Mouse (Mus musculus) forebrain, embryonic 12.5 days (tissue): Measurements from ENCODE around the gene Igf1r. TPM values are rescaled to one million over a fixed set of nuclear protein-coding genes. Genes with fewer than 3 reads are reported as not detected.
A peak's percentile ranks its signal among the peaks of the same experiment; 100 is the strongest.

ENCODE experiments used
- ATAC-seq: fragments of 200-750 bp; cut with Nextera tagmentation; 2 replicates; pipeline ENCODE4 v1.8.0; 2017; ENCODE audit warnings: moderate TSS enrichment; ENCODE audit not compliant: low FRiP score
- H3K27ac ChIP-seq: fragments of 300-500 bp; sonication (generic); 2 replicates; pipeline ENCODE4 v1.5.1; 2016; ENCODE audit warnings: mild to moderate bottlenecking
- H3K27me3 ChIP-seq: fragments of 300-500 bp; sonication (generic); 2 replicates; pipeline ENCODE4 v1.6.1; 2016; ENCODE audit warnings: mild to moderate bottlenecking
- H3K36me3 ChIP-seq: fragments of 300-500 bp; sonication (generic); replicated peaks from 2 replicates; pipeline ENCODE4 v1.6.1; 2016; ENCODE audit warnings: mild to moderate bottlenecking
- H3K4me1 ChIP-seq: fragments of 300-500 bp; sonication (generic); 2 replicates; pipeline ENCODE4 v1.6.1; 2016
- H3K4me2 ChIP-seq: fragments of 300-500 bp; sonication (generic); 2 replicates; pipeline ENCODE4 v1.6.1; 2016; ENCODE audit warnings: mild to moderate bottlenecking, moderate library complexity
- H3K4me3 ChIP-seq: fragments of 300-500 bp; sonication (generic); replicated peaks from 2 replicates; pipeline ENCODE4 v1.5.1; 2016; ENCODE audit warnings: mild to moderate bottlenecking
- H3K9ac ChIP-seq: fragments of 300-500 bp; sonication (generic); 2 replicates; pipeline ENCODE4 v1.6.1; 2016; ENCODE audit warnings: mild to moderate bottlenecking
- H3K9me3 ChIP-seq: fragments of 300-500 bp; sonication (generic); 2 replicates; pipeline ENCODE4 v1.6.1; 2016
- WGBS: fragments of 180-500 bp; shearing (Covaris S2); methylation state at CpG from one replicate; pipeline ENCODE4 v1.1.7; 2016; 5-methylcytosine and 5-hydroxymethylcytosine counted together
- polyA plus RNA-seq: library from polyadenylated mRNA; unstranded; fragments of >200 nt; fragmentation: Nextera tagmentation; extraction: Ambion mirVana; gene quantifications from 2 replicates; pipeline ENCODE4 v1.2.1, GENCODE M21; 2016

Gene Igf1r
- polyA plus RNA-seq, 1 experiment from 2014 or later, result 36.1 TPM

DNA sequence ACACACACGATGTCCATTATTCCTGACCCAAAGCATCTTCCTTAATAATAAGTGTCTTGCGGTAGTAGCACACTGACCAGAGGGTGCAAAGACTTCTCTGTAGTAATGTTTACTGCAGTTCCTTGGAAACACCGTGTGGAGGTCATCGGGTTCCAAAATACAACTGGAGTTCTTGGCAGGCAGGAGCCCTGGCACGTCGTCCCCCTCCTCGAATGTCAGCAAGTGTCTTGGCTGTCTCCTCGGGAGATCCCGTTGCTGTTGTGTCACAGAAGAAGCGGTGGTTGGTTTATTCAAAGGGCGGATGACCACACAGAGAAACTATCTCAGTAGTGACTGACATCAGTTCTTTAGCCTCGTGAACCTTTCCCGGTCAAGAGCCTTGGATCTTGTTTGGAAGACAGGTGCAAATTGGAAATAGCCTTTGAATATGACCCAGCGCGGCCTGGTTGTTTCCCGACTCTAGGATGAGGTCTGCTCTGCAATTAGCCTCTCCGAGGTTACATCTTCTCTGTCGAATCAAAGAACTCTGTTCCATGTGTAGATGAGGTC, 263.0 kb downstream of the Igf1r start:
- Histone ChIP-seq H3K4me1 (no peaks in the 10 kb centered on the region), H3K4me2 (no peak overlapping the region), H3K4me3 (no peak overlapping the region), H3K9me3 (no peaks in the 10 kb centered on the region), H3K36me3 (peaks cover 83% of the 10 kb centered on the region), H3K27ac (no peak overlapping the region), H3K9ac (no peak overlapping the region), H3K27me3 (no peaks in the 10 kb centered on the region)
- WGBS, result 90% methylated on average over 18 of the region's 18 CpGs
- no peak for ATAC-seq

DNA sequence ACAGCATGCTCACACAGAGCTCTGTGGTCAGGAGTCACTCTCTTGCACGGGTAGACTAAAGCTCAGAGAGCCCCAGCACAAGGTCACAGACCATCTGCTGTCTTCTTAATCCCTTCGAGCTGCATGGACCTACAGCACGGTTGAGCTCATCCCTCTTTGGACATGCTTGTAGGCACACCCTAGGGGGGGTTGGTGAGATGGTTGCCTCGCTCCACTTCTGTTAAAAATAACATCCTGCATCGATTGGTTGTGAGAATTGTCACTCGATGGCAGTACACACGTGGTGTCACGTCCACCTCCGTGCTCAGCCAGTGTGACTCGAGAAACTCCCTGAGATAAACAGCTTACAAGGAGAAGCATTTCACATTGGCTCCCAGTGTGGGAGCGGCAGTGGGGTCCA, 266.3 kb downstream of the Igf1r start:
- H3K27ac ChIP-seq, result no peak overlapping the region
- ATAC-seq, result no peak
- no peak overlapping the region for H3K4me3 ChIP-seq
- no peak overlapping the region for H3K4me2 ChIP-seq
- no peaks in the 10 kb centered on the region for H3K9me3 ChIP-seq
- H3K4me1 ChIP-seq, result no peaks in the 10 kb centered on the region
- H3K9ac ChIP-seq, result no peak overlapping the region
- H3K27me3 ChIP-seq, result no peaks in the 10 kb centered on the region
- H3K36me3 ChIP-seq, result peaks cover 83% of the 10 kb centered on the region
- WGBS, result 94% methylated on average over 11 of the region's 11 CpGs

DNA sequence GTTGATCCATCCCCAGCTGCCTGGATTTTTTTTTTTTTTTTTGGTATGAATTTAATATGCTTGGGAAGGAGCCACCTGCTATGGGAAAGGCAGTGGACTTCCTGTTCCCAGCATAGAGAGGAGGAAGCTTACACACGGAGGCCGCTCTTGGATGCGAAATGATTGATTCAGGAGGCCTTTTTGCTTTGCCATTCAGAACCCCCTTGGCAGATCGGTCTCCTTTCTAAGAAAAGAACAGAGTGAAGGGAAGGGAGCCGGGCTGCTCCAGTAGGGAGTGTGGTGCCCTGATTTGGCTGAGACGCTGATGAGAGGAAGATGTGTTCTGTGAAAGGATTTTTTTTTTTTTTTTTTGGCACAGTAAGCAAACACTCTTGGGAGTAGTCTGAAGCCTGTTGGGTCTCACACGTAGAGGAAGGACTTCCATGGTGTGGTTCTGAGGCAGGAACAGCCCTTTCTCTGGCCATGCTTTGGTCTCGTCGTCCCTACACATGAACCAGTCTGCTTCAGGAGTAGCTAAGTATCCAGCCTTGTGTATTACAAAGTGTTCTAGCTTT, 269.1 kb downstream of the Igf1r start:
- Histone ChIP-seq H3K4me1 (no peaks in the 10 kb centered on the region), H3K27ac (no peak overlapping the region), H3K4me2 (no peak overlapping the region), H3K27me3 (no peaks in the 10 kb centered on the region), H3K36me3 (peaks cover 79% of the 10 kb centered on the region), H3K9me3 (no peaks in the 10 kb centered on the region), H3K4me3 (no peak overlapping the region), H3K9ac (no peak overlapping the region)
- ATAC-seq, result no peak
- WGBS, result 87% methylated on average over 9 of the region's 9 CpGs

DNA sequence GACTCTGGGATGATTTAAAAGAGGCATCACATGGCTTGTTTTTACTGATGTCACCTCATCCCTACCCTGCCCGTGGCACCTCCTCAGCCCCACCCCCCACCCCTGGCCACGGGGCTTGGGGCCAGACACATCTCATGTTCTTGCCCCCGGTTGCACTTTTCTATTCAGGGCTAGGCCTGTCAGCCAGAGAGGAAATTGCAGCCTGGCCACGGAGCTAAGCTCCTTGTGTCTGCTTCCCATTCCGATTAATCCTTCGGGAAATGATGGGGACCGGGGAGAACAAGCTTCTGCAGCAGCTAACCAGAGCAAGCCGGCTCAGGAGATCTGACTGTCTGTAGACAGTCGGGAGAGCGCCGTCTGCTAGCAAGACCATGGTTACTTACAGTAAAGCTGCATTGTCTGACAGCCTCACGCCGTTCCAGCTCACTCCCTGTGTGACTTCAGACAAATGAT, 270.8 kb downstream of the Igf1r start:
- H3K27me3 ChIP-seq, result no peaks in the 10 kb centered on the region
- H3K36me3 ChIP-seq, result peaks cover 72% of the 10 kb centered on the region

DNA sequence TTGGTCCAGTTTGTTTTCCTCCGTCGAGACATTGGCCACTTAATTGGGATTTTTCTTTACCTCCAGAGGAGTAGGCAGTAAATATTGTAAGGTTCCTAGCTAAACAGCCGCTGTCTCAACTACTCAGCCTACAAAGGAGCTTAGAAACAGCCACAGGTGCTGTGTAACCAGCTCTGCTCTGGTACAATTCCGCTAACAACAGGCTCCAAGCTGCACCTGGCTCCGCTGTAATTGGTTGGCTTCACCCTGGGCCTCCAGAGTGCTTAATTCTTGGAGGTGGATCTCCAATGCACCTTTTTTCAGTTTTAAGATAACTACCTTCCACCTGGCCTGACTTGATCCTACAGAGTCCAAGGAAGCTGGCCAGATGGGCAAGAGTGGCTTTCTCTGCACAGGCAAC, 271.4 kb downstream of the Igf1r start:
- H3K27ac ChIP-seq, result peak overlapping the region; percentile 50; the same call in 1 of the 2 replicates
- peaks cover 10% of the 10 kb centered on the region for H3K4me1 ChIP-seq
- ATAC-seq, result no peak
- H3K9me3 ChIP-seq, result no peaks in the 10 kb centered on the region
- no peak overlapping the region for H3K4me3 ChIP-seq
- no peaks in the 10 kb centered on the region for H3K27me3 ChIP-seq
- H3K9ac ChIP-seq, result no peak overlapping the region
- H3K4me2 ChIP-seq, result no peak overlapping the region
- WGBS, result 92% methylated on average over 5 of the region's 5 CpGs
- H3K36me3 ChIP-seq, result peaks cover 66% of the 10 kb centered on the region

More for the DNA sequence above, 270.8 kb downstream of the Igf1r start:
- ATAC-seq, result no peak
- Histone ChIP-seq H3K4me3 (no peak overlapping the region), H3K27ac (peak overlapping the region; percentile 50), H3K4me2 (no peak overlapping the region), H3K4me1 (peaks cover 7% of the 10 kb centered on the region), H3K9ac (no peak overlapping the region), H3K9me3 (no peaks in the 10 kb centered on the region)
- WGBS, result 65% methylated on average over 13 of the region's 13 CpGs

DNA sequence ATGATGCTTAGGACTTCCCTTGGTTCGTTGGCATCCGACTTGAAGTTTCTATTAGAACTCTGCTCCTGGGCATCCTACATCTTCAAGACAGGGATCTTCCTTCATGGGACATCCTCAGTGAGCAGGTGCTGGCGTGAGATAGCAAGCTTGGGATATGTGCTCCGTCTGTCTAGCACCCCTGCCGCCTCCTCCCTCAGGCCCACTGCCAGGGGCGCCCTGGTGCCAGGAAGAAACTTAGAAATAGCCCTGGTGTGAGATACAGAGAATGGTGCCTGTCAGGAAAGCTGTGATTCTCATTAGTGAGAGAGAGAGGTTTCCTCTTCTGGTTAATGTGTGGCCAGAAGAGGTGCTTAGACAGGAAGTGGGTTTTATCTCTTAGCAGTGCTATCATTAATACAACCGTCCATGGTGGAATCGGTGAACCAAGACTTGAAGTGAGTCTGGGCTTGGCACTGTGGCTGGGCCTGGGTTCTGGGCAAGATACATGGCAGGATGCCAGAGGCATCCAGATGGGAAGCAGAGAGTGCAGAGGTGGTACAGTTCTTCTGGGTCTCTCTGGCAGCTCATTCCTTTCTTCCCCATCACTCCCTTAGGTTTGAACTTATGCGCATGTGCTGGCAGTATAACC, 272.9 kb downstream of the Igf1r start:
- no peak overlapping the region for H3K4me3 ChIP-seq
- no peak overlapping the region for H3K27ac ChIP-seq
- no peak overlapping the region for H3K9ac ChIP-seq
- peaks cover 54% of the 10 kb centered on the region for H3K36me3 ChIP-seq
- 91% methylated on average over 9 of the region's 9 CpGs for WGBS
- no peak overlapping the region for H3K4me2 ChIP-seq
- H3K9me3 ChIP-seq, result no peaks in the 10 kb centered on the region
- ATAC-seq, result no peak
- H3K4me1 ChIP-seq, result peaks cover 10% of the 10 kb centered on the region
- no peaks in the 10 kb centered on the region for H3K27me3 ChIP-seq

DNA sequence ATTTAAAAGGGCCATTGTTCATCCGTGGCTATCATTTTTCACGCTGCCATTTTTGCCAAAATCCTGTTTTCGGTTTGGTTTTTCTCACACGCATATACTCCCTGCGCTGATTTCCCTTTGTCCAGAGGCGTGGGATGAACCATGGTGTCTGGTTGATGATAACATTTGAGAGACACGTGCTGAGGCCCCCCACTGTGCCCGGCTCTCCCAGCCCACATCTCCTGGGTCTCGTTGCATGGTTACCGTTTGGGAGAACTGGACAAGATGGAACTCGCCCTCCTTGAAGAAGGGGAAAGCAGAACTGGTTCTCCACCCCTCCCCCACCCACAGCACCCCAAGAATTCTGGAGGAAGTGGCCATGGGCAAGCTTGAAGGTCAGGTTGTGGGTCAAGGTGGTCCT, 274.4 kb downstream of the Igf1r start:
- Histone ChIP-seq H3K27me3 (no peaks in the 10 kb centered on the region), H3K27ac (0 out of 2 replicates have a peak overlapping the region, but pooled peaks have one; percentile 25), H3K4me1 (peaks cover 10% of the 10 kb centered on the region), H3K9me3 (no peaks in the 10 kb centered on the region), H3K4me3 (no peak overlapping the region), H3K4me2 (no peak overlapping the region), H3K9ac (no peak overlapping the region), H3K36me3 (peaks cover 55% of the 10 kb centered on the region)
- WGBS, result 86% methylated on average over 11 of the region's 11 CpGs
- no peak for ATAC-seq

DNA sequence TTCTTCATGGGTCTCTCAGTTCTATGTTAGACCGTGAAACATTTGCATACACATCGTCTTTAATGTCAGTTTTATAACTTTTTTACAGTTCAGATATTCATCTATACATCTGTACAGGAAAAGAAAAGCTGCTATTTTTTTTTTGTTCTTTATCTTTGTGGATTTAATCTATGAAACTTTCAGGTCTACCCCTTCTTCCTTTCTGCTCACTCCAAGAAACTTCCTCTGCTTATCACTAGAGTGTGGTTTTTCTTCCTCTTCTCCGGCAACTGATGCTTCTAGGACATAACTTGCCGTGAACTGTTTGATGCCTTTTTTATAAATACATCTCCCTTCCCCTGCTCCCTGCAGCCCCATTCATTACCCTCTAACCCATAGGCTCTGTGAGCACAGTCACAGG, 275.0 kb downstream of the Igf1r start:
- ATAC-seq, result no peak
- Histone ChIP-seq H3K9me3 (no peaks in the 10 kb centered on the region), H3K27ac (no peak overlapping the region; the same call in 1 of the 2 replicates), H3K4me3 (no peak overlapping the region), H3K4me2 (no peak overlapping the region), H3K4me1 (peaks cover 10% of the 10 kb centered on the region), H3K36me3 (peaks cover 50% of the 10 kb centered on the region), H3K9ac (no peak overlapping the region), H3K27me3 (no peaks in the 10 kb centered on the region)
- 86% methylated on average over 4 of the region's 4 CpGs for WGBS

DNA sequence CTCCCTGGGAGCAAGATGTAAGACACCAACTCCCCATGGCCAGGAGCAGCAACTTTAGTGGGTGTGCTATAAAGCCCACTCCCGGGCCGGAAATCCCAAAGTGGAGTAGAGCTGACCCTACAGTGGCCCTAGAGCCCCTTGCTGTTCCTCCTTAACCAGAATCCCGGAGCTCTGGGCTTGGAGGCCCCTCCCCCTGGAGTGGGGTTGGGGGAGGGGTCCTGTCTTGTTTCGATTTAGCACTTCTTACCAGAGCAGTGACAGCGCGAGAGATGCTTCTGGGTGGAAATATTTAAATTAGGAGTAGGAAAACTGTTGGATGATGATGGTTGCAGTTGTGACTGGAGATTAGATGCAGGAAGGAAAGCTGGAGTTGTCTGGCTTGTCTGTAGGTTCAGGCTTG, 275.9 kb downstream of the Igf1r start:
- Histone ChIP-seq H3K9me3 (no peaks in the 10 kb centered on the region), H3K27me3 (no peaks in the 10 kb centered on the region), H3K4me3 (no peak overlapping the region), H3K36me3 (peaks cover 45% of the 10 kb centered on the region), H3K4me1 (peaks cover 13% of the 10 kb centered on the region), H3K4me2 (no peak overlapping the region), H3K27ac (peak overlapping the region; percentile 38; the same call in 1 of the 2 replicates), H3K9ac (no peak overlapping the region)
- WGBS, result 33% methylated on average over 6 of the region's 6 CpGs
- ATAC-seq, result no peak

DNA sequence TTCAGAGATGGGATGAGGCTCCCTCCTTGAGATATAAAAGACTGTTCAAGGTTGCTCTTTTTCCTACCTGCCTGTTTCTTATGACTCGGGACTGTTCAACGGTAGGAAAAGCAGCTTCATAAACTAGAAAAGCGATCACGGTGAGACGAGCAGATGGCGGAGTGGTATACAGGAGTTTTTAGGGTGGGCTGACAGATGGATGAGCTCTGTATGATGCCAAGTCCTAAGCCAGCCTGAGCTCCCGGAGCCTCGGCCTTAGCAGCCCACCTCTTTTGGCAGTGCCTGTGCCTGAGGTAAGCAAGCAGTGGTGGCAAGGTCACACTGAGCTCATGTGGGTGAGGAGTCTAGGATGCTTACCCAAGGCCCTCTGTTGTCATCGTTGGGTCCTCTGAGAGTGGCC, 278.2 kb downstream of the Igf1r start:
- no peaks in the 10 kb centered on the region for H3K27me3 ChIP-seq
- no peak overlapping the region for H3K27ac ChIP-seq
- H3K4me2 ChIP-seq, result no peak overlapping the region
- WGBS, result 95% methylated on average over 9 of the region's 9 CpGs
- H3K9ac ChIP-seq, result no peak overlapping the region
- H3K4me3 ChIP-seq, result no peak overlapping the region
- H3K9me3 ChIP-seq, result no peaks in the 10 kb centered on the region
- peaks cover 22% of the 10 kb centered on the region for H3K4me1 ChIP-seq
- no peak for ATAC-seq
- peaks cover 27% of the 10 kb centered on the region for H3K36me3 ChIP-seq

DNA sequence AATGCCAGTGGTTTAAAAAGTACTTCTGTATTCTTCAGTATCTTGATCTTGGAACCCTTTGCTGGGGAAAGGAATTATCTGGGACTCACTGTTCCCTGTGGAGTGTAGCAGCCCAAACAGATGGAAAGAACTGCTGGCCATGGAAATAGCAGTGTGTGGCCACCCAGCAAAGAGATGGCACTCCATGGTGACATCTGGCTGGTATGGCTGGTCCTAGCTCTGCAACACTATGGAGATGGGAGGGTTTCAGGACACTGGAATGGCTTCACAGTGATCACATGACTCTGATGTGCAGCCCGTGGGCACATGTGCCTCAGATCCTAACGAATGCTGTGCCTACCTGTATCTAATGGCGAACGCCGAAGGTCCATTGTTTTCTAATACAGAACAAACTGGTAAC, 279.9 kb downstream of the Igf1r start:
- 84% methylated on average over 5 of the region's 5 CpGs for WGBS

DNA sequence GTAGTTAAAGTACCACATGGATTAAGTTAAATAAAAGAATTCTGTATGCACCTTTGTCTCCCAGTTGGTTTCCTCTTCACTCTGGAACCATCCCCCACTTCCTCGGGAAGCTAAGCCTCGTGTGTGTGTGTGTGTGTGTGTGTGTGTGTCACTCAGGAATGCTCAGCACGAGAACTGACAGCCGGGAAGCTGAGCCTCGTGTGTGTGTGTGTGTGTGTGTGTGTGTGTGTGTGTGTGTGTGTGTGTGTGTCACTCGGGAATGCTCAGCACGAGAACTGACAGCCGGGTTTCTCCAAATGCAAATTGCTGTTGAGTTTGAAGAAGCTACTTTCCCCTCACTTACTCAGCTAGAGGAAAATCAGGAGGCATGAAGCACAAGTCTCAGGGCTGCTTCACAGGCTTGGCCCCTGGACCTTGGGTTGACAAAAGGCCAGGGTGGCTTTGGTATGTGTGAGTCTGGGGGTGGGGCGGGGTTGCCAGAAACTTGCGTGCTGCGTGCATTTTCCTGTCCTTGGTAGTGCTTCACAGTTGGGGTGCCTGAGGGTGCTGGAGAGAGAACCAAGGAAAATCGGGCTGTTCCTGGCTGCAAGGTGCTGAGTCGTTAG, 281.1 kb downstream of the Igf1r start:
- Histone ChIP-seq H3K4me3 (no peak overlapping the region), H3K9me3 (no peaks in the 10 kb centered on the region), H3K27ac (no peak overlapping the region), H3K9ac (no peak overlapping the region), H3K27me3 (no peaks in the 10 kb centered on the region), H3K36me3 (peaks cover 9% of the 10 kb centered on the region; the same call in 1 of the 2 replicates), H3K4me2 (no peak overlapping the region), H3K4me1 (peaks cover 11% of the 10 kb centered on the region)
- ATAC-seq, result 0 out of 2 replicates have a peak, but pooled peaks have one; percentile 45
- 22% methylated on average over 13 of the region's 13 CpGs for WGBS

More for the DNA sequence above, 279.9 kb downstream of the Igf1r start:
- no peak overlapping the region for H3K9ac ChIP-seq
- no peak overlapping the region for H3K4me2 ChIP-seq
- no peak for ATAC-seq
- peaks cover 15% of the 10 kb centered on the region; the same call in 1 of the 2 replicates for H3K36me3 ChIP-seq
- no peaks in the 10 kb centered on the region for H3K9me3 ChIP-seq
- no peak overlapping the region for H3K4me3 ChIP-seq
- H3K4me1 ChIP-seq, result peaks cover 22% of the 10 kb centered on the region
- H3K27ac ChIP-seq, result no peak overlapping the region
- no peaks in the 10 kb centered on the region for H3K27me3 ChIP-seq
